Mouse (Mus musculus) spleen, adult 2 months (tissue): ENCODE measurements around the gene Chn2.

Source experiments
- CTCF ChIP-seq: fragments of 200-500 bp; IDR thresholded peaks from 2 replicates; pipeline ENCODE4 v1.5.1; 2011; ENCODE audit warnings: mild to moderate bottlenecking, inconsistent platforms; ENCODE audit not compliant: insufficient read depth, insufficient read length, insufficient replicate concordance; ENCODE audit errors: extremely low read depth
- POLR2A ChIP-seq: fragments of 200-500 bp; IDR thresholded peaks from 2 replicates; pipeline ENCODE4 v1.6.1; 2011; ENCODE audit warnings: low read depth, low read length, inconsistent platforms

DNA sequence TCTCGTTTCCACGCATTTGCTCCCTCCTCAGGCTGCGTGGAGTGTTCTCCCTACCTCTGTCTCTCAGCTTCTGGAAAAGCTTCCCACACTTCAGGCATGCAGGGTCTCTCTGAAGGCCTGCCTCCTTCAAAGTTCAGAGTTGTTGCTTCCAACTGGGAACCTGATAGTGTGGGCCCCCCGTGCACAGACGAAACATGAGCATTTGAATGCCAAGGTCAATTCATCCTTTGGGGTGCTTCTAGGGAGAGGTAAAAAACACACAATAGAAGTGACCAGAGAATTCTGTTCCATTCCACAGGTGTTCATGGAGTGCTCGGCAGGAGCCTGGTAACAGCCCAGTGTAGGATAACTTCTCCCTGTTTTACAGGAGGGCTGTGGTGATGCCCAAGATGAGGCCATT lies 44.7 kb downstream of the Chn2 start:
- TF ChIP-seq CTCF (no peak), POLR2A (no peak)
